Mouse (Mus musculus) ES-Bruce4 (cell line): ENCODE results near the gene Lrrc15.

Experiments
- CTCF ChIP-seq: IDR thresholded peaks from one replicate; pipeline ENCODE4 v1.8.1; 2011; ENCODE audit warnings: low read depth, low read length
- EP300 ChIP-seq: IDR thresholded peaks from 2 replicates; pipeline ENCODE4 v1.6.1; 2011; ENCODE audit warnings: low read depth, low read length; ENCODE audit not compliant: insufficient read depth
- POLR2A ChIP-seq: IDR thresholded peaks from one replicate; pipeline ENCODE4 v1.8.1; 2011; ENCODE audit warnings: low read length; ENCODE audit not compliant: insufficient read depth

DNA sequence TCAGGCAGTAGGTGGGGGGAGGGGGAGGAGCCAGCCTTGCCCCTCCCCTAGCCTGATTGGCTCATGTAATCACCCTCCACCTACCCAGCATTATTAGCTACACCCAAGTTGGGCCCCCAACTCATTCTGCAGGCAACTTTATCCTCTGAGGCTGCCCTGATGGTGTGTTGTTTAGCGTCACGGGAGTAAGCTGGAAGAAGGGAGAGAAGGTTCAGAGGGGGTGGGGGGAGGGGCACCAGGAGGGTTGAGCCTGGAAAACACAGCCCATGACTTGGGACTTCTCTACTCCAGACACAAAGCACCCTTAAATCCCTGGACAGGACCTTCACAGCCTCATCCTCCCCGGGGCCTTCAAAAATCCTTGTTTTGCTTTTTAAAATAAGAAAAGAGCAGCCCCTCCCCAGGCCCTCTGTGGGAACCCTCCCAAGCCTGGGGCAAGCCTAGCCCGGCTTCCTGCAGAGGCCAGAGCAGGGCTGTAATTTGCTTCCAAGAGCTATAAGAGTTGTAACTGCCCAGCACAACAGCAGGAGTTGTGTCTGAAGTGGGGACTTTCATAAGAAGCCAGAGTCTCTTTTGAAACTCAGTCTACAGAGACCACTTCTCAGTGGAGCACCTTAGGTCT is 2.3 kb downstream of the Lrrc15 start:
- TF ChIP-seq CTCF (no peak), POLR2A (no peak), EP300 (peak; percentile 68)
